8 mouse cellular contexts compared by ENCODE assay signal in genomic region chr7:13037901-13038555, GRCm38 (mm10). TPM values are rescaled to one million over a fixed set of nuclear protein-coding genes. Genes with fewer than 3 reads are reported as not detected.
DNase-seq lines count a peak whose midpoint lies in the region; ATAC-seq lines count a peak whose summit lies in the region.

Gene Ube2m (minus strand): TSS chr7:13038275.

- peak within 1 kb of the TSS; percentile 87 for H3K9ac ChIP-seq in hindbrain, embryonic 11.5 days (ENCODE audit: low read depth, low read length)

- peak within 1 kb of the TSS; percentile 68 for H3K4me3 ChIP-seq in hindbrain, embryonic 11.5 days (ENCODE audit: low read depth, low read length)

- no peaks in the 10 kb centered on the region for H3K9me3 ChIP-seq in hindbrain, embryonic 11.5 days (ENCODE audit: control insufficient read depth, low read length)

- peaks cover 13% of the 10 kb centered on the region for H3K27me3 ChIP-seq in hindbrain, embryonic 11.5 days (ENCODE audit: control insufficient read depth, insufficient read depth, low read length)

- under 1% methylated on average over 32 of the region's 65 CpGs for WGBS in hindbrain, embryonic 11.5 days

- peak; percentile 95 for DNase-seq in MEL-GATA-1-ER (ENCODE audit: extremely low read depth, low read depth)
- peak; percentile 99 for DNase-seq in cerebellum, adult 9-10 months
- peak; percentile 98 to 100 for DNase-seq in frontal cortex, adult 2 months (ENCODE audit: extremely low spot score in 1 of 2, low spot score in 1 of 2)
- DNase-seq in hindbrain, embryonic 11.5 days (ENCODE audit: low spot score) = peak; percentile 100
- peak; percentile 100 for DNase-seq in layer of hippocampus, postnatal 10 days (ENCODE audit: low spot score in 2 of 2)
- peak; percentile 100 for DNase-seq in lung, postnatal 10 days
- peak; percentile 99 for DNase-seq in ovary, postnatal 36 days (ENCODE audit: low spot score)
- DNase-seq in thymus, postnatal 25 days = peak; percentile 100

- peak; percentile 92 for ATAC-seq in hindbrain, embryonic 11.5 days (ENCODE audit: low FRiP score)

- peak within 1 kb of the TSS; percentile 76 for H3K4me2 ChIP-seq in hindbrain, embryonic 11.5 days (replicated peaks; ENCODE audit: low read depth, low read length)

- peak within 1 kb of the TSS; percentile 98 for H3K27ac ChIP-seq in hindbrain, embryonic 11.5 days (ENCODE audit: low read depth, low read length)

- H3K36me3 ChIP-seq in hindbrain, embryonic 11.5 days (ENCODE audit: control insufficient read depth, insufficient read depth, low read length) = 0 out of 2 replicates have a peak, but pooled peaks cover 2% of the 10 kb centered on the region

- peaks cover 14% of the 10 kb centered on the region; the same call in 1 of the 2 replicates for H3K4me1 ChIP-seq in hindbrain, embryonic 11.5 days (replicated peaks; ENCODE audit: control insufficient read depth, insufficient read depth, low read length)

RNA-seq across cellular contexts. Expression of gene Ube2m, which starts in this region (rescaled TPM):
- polyA plus RNA-seq in frontal cortex, adult 2 months (2012; rRNA removed) = 362 and 411 TPM in 2 replicates
- polyA plus RNA-seq in hindbrain, embryonic 11.5 days (2014; fragmentation: Nextera tagmentation; extraction: Ambion mirVana) = 147 and 173 TPM in 2 replicates
- 100 to 1,000 TPM; 198 to 220 TPM for total RNA-seq in layer of hippocampus, postnatal 10 days (2021)

Comparison
In these comparisons a context has a peak if more than half of its experiments do, and no peak if none do; other contexts are left out.
1. Peak in every context shown above with its lines: DNase-seq, ATAC-seq, H3K4me3 ChIP-seq and H3K27ac ChIP-seq.